Mouse (Mus musculus): ENCODE data around the gene Mbtps1. TPM values are rescaled to one million over a fixed set of nuclear protein-coding genes. Genes with fewer than 3 reads are reported as not detected.
A peak's percentile ranks its signal among the peaks of the same experiment; 100 is the strongest.

Mbtps1 gene
- total and polyA plus RNA-seq, 2 experiments from 2014 or later: 48.0 to 72.4 TPM

- 47% methylated on average over 3 of the region's 3 CpGs for WGBS
- peaks cover 91% of the 10 kb centered on the region for H3K36me3 ChIP-seq (ENCODE audit: insufficient read depth)
- H3K4me1 ChIP-seq (ENCODE audit: insufficient read depth): no peaks in the 10 kb centered on the region
- no peaks in the 10 kb centered on the region for H3K9me3 ChIP-seq (ENCODE audit: low read length)
- H3K4me3 ChIP-seq (ENCODE audit: low read depth, low read length): no peak overlapping the region
- no peak overlapping the region for H3K4me2 ChIP-seq (ENCODE audit: low read depth)
- no peak for DNase-seq
- TF ChIP-seq CTCF (IDR thresholded peaks at IDR 0.05; ENCODE audit: low read depth): no peak
- ATAC-seq: no peak
- H3K9ac ChIP-seq: no peak overlapping the region
- H3K27me3 ChIP-seq (ENCODE audit: insufficient read depth, low read length): no peaks in the 10 kb centered on the region
- H3K27ac ChIP-seq (ENCODE audit: low read depth, low read length): no peak overlapping the region
These were observed 42.8 kb downstream of the Mbtps1 start for GRCm38 (mm10) chr8:119515767-119516166.

GRCm38 (mm10) chr8:119514940-119515339 is 43.6 kb downstream of the Mbtps1 start:
- no peaks in the 10 kb centered on the region for H3K4me1 ChIP-seq (ENCODE audit: insufficient read depth)
- DNase-seq (no peak), ATAC-seq (no peak)
- no peaks in the 10 kb centered on the region for H3K27me3 ChIP-seq (ENCODE audit: insufficient read depth, low read length)
- no peak overlapping the region for H3K9ac ChIP-seq
- H3K9me3 ChIP-seq (ENCODE audit: low read length): no peaks in the 10 kb centered on the region
- H3K4me2 ChIP-seq (ENCODE audit: low read depth): no peak overlapping the region
- 83% methylated on average over 3 of the region's 3 CpGs for WGBS
- no peak for TF ChIP-seq CTCF (IDR thresholded peaks at IDR 0.05; ENCODE audit: low read depth)
- no peak overlapping the region for H3K4me3 ChIP-seq (ENCODE audit: low read depth, low read length)
- H3K36me3 ChIP-seq (ENCODE audit: insufficient read depth): peaks cover 91% of the 10 kb centered on the region
- H3K27ac ChIP-seq (ENCODE audit: low read depth, low read length): no peak overlapping the region

GRCm38 (mm10) chr8:119513405-119513804 is 45.1 kb downstream of the Mbtps1 start:
- peaks cover 94% of the 10 kb centered on the region for H3K36me3 ChIP-seq (ENCODE audit: insufficient read depth)
- WGBS: 81% methylated on average over 4 of the region's 4 CpGs
- no peak for TF ChIP-seq CTCF (IDR thresholded peaks at IDR 0.05; ENCODE audit: low read depth)
- DNase-seq (no peak), ATAC-seq (no peak)
- H3K27ac ChIP-seq (ENCODE audit: low read depth, low read length): no peak overlapping the region
- no peak overlapping the region for H3K4me3 ChIP-seq (ENCODE audit: low read depth, low read length)
- no peaks in the 10 kb centered on the region for H3K9me3 ChIP-seq (ENCODE audit: low read length)
- H3K9ac ChIP-seq: no peak overlapping the region
- no peaks in the 10 kb centered on the region for H3K4me1 ChIP-seq (ENCODE audit: insufficient read depth)
- H3K4me2 ChIP-seq (ENCODE audit: low read depth): no peak overlapping the region
- no peaks in the 10 kb centered on the region for H3K27me3 ChIP-seq (ENCODE audit: insufficient read depth, low read length)

GRCm38 (mm10) chr8:119511722-119512121 is 46.8 kb downstream of the Mbtps1 start:
- peaks cover 90% of the 10 kb centered on the region for H3K36me3 ChIP-seq (ENCODE audit: insufficient read depth)
- no peaks in the 10 kb centered on the region for H3K4me1 ChIP-seq (ENCODE audit: insufficient read depth)
- no peaks in the 10 kb centered on the region for H3K9me3 ChIP-seq (ENCODE audit: low read length)
- no peak overlapping the region for H3K9ac ChIP-seq
- 90% methylated on average over 7 of the region's 7 CpGs for WGBS
- DNase-seq (no peak), ATAC-seq (no peak)
- H3K4me2 ChIP-seq (ENCODE audit: low read depth): no peak overlapping the region
- H3K4me3 ChIP-seq (ENCODE audit: low read depth, low read length): no peak overlapping the region
- no peak overlapping the region for H3K27ac ChIP-seq (ENCODE audit: low read depth, low read length)
- TF ChIP-seq CTCF (IDR thresholded peaks at IDR 0.05; ENCODE audit: low read depth): no peak
- H3K27me3 ChIP-seq (ENCODE audit: insufficient read depth, low read length): no peaks in the 10 kb centered on the region

- Histone ChIP-seq H3K4me2 (ENCODE audit: low read depth) (no peak overlapping the region), H3K27ac (ENCODE audit: low read depth, low read length) (no peak overlapping the region), H3K4me3 (ENCODE audit: low read depth, low read length) (no peak overlapping the region), H3K4me1 (ENCODE audit: insufficient read depth) (no peaks in the 10 kb centered on the region), H3K27me3 (ENCODE audit: insufficient read depth, low read length) (no peaks in the 10 kb centered on the region), H3K9ac (no peak overlapping the region), H3K36me3 (ENCODE audit: insufficient read depth) (peaks cover 92% of the 10 kb centered on the region), H3K9me3 (ENCODE audit: low read length) (no peaks in the 10 kb centered on the region)
- WGBS: 88% methylated on average over 9 of the region's 9 CpGs
- no peak for DNase-seq
- ATAC-seq: no peak
- TF ChIP-seq CTCF (IDR thresholded peaks at IDR 0.05; ENCODE audit: low read depth): no peak
These were observed 48.1 kb downstream of the Mbtps1 start for GRCm38 (mm10) chr8:119510471-119510870.

GRCm38 (mm10) chr8:119506106-119506505 is 52.4 kb downstream of the Mbtps1 start:
- 82% methylated on average over 8 of the region's 8 CpGs for WGBS
- H3K4me3 ChIP-seq (ENCODE audit: low read depth, low read length): no peak overlapping the region
- H3K4me2 ChIP-seq (ENCODE audit: low read depth): no peak overlapping the region
- peaks cover 50% of the 10 kb centered on the region for H3K36me3 ChIP-seq (ENCODE audit: insufficient read depth)
- TF ChIP-seq CTCF (IDR thresholded peaks at IDR 0.05; ENCODE audit: low read depth): no peak
- no peak overlapping the region for H3K9ac ChIP-seq
- DNase-seq (no peak), ATAC-seq (no peak)
- H3K27ac ChIP-seq (ENCODE audit: low read depth, low read length): no peak overlapping the region
- no peaks in the 10 kb centered on the region for H3K9me3 ChIP-seq (ENCODE audit: low read length)
- no peaks in the 10 kb centered on the region for H3K27me3 ChIP-seq (ENCODE audit: insufficient read depth, low read length)
- no peaks in the 10 kb centered on the region for H3K4me1 ChIP-seq (ENCODE audit: insufficient read depth)

- H3K27ac ChIP-seq (ENCODE audit: low read depth, low read length): no peak overlapping the region
- no peaks in the 10 kb centered on the region for H3K27me3 ChIP-seq (ENCODE audit: insufficient read depth, low read length)
- DNase-seq: peak; percentile 3
- H3K4me3 ChIP-seq (ENCODE audit: low read depth, low read length): no peak overlapping the region
- H3K9me3 ChIP-seq (ENCODE audit: low read length): no peaks in the 10 kb centered on the region
- WGBS: 28% methylated on average over 9 of the region's 9 CpGs
- TF ChIP-seq CTCF (IDR thresholded peaks at IDR 0.05; ENCODE audit: low read depth): no peak
- H3K4me1 ChIP-seq (ENCODE audit: insufficient read depth): no peaks in the 10 kb centered on the region
- H3K4me2 ChIP-seq (ENCODE audit: low read depth): no peak overlapping the region
- peaks cover 46% of the 10 kb centered on the region for H3K36me3 ChIP-seq (ENCODE audit: insufficient read depth)
- ATAC-seq: peak; percentile 23; the same call in 1 of the 2 replicates
- no peak overlapping the region for H3K9ac ChIP-seq
These were observed 53.0 kb downstream of the Mbtps1 start for GRCm38 (mm10) chr8:119505488-119505887.
